Mouse (Mus musculus) brain, embryonic 14.5 days (tissue): ENCODE measurements at regions not wholly inside any gene's neighbourhood (a gene's known extent, or its start where the extent isn't known, plus 50 kb on each side); places are given as distances from the start of the nearest gene placed in this dataset.

ENCODE experiments used
- CTCF ChIP-seq: fragments of 200-500 bp; IDR thresholded peaks from 2 replicates; pipeline ENCODE4 v1.5.1; 2012; ENCODE audit warnings: inconsistent platforms, mild to moderate bottlenecking, moderate library complexity, borderline replicate concordance; ENCODE audit not compliant: insufficient read depth, insufficient read length; ENCODE audit errors: extremely low read depth
- POLR2A ChIP-seq: fragments of 200-500 bp; IDR thresholded peaks from 2 replicates; pipeline ENCODE4 v1.6.1; 2012; ENCODE audit warnings: mild to moderate bottlenecking, inconsistent platforms, borderline replicate concordance; ENCODE audit not compliant: poor library complexity, insufficient read depth, insufficient read length, severe bottlenecking; ENCODE audit errors: extremely low read depth

DNA sequence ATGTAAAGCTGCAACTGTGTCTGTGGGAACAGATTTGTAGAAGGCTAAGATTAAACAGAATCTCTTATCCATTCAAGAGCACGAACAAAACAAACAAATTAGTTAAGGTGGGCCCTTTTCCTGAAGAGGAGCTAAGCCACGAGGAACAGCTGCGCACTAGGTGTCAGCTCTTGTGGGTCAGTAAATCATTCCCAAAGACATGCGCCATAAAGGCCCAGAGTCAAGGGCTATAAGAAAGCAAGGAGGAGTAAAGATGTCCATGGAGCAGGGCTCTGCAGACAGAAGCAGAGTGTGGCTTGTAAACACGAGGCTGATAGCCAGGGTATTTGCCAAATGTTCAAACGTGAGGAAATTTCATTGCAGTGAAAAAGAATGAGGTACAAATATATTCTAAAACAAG lies 429.6 kb upstream of the Pom121l12 start:
- TF ChIP-seq POLR2A (no peak), CTCF (no peak)
